ENCODE assay signal across 18 mouse cellular contexts in genomic region chr13:48745566-48745965, GRCm38 (mm10).
"Had no signal": no experiment of that assay in that cellular context is flagged by ENCODE, and none has a peak within 500 bp of the region (broad histone marks: within the 10 kb centered on the region; RNA-seq: fewer than 3 reads in every experiment).

No protein-coding gene starts in this region.

- H3K4me3 ChIP-seq: liver, embryonic 12.5 days; lung, embryonic 15.5 days; midbrain, embryonic 10.5 days; midbrain, embryonic 12.5 days; myocyte; neural tube, embryonic 13.5 days; neural tube, embryonic 15.5 days had no signal

- H3K27me3 ChIP-seq: lung, embryonic 15.5 days had no signal

- ATAC-seq: liver, embryonic 12.5 days; midbrain, embryonic 16.5 days had no signal

- H3K9me3 ChIP-seq: liver, embryonic 12.5 days; lung, embryonic 15.5 days; midbrain, embryonic 10.5 days; midbrain, embryonic 12.5 days; neural tube, embryonic 15.5 days had no signal

- H3K36me3 ChIP-seq: liver, embryonic 12.5 days; lung, embryonic 15.5 days; midbrain, embryonic 10.5 days; midbrain, embryonic 12.5 days; neural tube, embryonic 13.5 days; neural tube, embryonic 15.5 days had no signal

- H3K27ac ChIP-seq: liver, embryonic 12.5 days; liver, embryonic 14.5 days; lung, embryonic 15.5 days; midbrain, embryonic 10.5 days; midbrain, embryonic 12.5 days; neural tube, embryonic 13.5 days; neural tube, embryonic 15.5 days had no signal

- DNase-seq: midbrain, embryonic 14.5 days; retina, postnatal 1 day; right cerebral cortex, adult 18-20 months; right cerebral cortex, postnatal 25 days; right cerebral cortex, postnatal 4 days; spleen, adult 18-20 months; thymus, adult 18-20 months; thymus, postnatal 14 days; thymus, postnatal 36 days had no signal

- H3K4me2 ChIP-seq: liver, embryonic 12.5 days; lung, embryonic 15.5 days; midbrain, embryonic 12.5 days; neural tube, embryonic 13.5 days; neural tube, embryonic 15.5 days had no signal

- H3K9ac ChIP-seq: liver, embryonic 12.5 days; liver, embryonic 14.5 days; lung, embryonic 15.5 days; midbrain, embryonic 12.5 days; neural tube, embryonic 13.5 days; neural tube, embryonic 15.5 days had no signal

- H3K4me1 ChIP-seq: liver, embryonic 12.5 days; lung, embryonic 15.5 days; midbrain, embryonic 10.5 days; midbrain, embryonic 12.5 days; neural tube, embryonic 13.5 days; neural tube, embryonic 15.5 days had no signal
